ENCODE assay signal across 27 mouse cellular contexts in the genomic region with DNA sequence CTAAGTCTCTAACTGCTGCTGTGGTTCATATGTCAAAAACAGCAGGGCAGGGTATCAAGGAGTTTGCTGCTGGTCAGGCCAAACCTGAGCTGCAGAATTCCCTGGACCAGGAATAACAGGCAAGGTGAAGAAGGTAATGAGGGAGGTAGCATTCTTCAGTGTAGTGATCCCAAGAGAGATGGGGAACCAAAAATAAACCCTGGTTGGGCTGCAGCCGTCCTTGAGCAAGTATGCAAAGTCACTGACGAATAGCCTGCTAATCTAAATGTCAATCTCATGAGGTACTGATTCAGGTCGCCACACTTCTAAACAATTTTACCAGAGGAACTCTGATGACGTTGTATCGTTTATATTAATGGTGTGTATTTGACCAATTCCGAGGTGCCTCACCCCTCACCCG.
DNase-seq lines count a peak whose midpoint lies in the region; ATAC-seq and TF ChIP-seq lines count a peak whose summit lies in the region.
"Had no signal": no experiment of that assay in that cellular context is flagged by ENCODE, and none has a peak within 500 bp of the region (broad histone marks: within the 10 kb centered on the region; RNA-seq: fewer than 3 reads in every experiment).

No protein-coding gene starts in this region.

- H3K9ac ChIP-seq in kidney, embryonic 16.5 days (replicated peaks; ENCODE audit: low read length), result no peak overlapping the region
- no peak overlapping the region for H3K9ac ChIP-seq in kidney, postnatal 0 days (ENCODE audit: low read depth, low read length)
- H3K9ac ChIP-seq: embryonic facial prominence, embryonic 13.5 days; forebrain, embryonic 13.5 days; heart, embryonic 13.5 days; hindbrain, embryonic 14.5 days had no signal

- DNase-seq in kidney, adult 18-20 months, result peak; percentile 30
- peak; percentile 56 for DNase-seq in kidney, adult 9 months
- DNase-seq in kidney, postnatal 0 days (ENCODE audit: low spot score), result no peak
- peak; percentile 22 to 48 for DNase-seq in kidney, postnatal 36 days
- DNase-seq: adrenal gland, adult 2 months; adrenal gland, postnatal 14 days; cerebellum, adult 11 months; cerebellum, adult 2 months; cerebellum, adult 9-11 months; cerebellum, postnatal 36 days; embryo, embryonic 11 days; gastrocnemius, adult 2 months; gastrocnemius, postnatal 14 days; heart, adult 18-20 months; heart, postnatal 14 days; heart, postnatal 4 days had no signal

- H3K36me3 ChIP-seq in kidney, embryonic 16.5 days (ENCODE audit: insufficient read depth, low read length), result no peaks in the 10 kb centered on the region
- H3K36me3 ChIP-seq in kidney, postnatal 0 days (ENCODE audit: insufficient read depth, low read length), result no peaks in the 10 kb centered on the region
- H3K36me3 ChIP-seq: embryonic facial prominence, embryonic 13.5 days; forebrain, embryonic 10.5 days; heart, embryonic 13.5 days had no signal

- H3K4me3 ChIP-seq in kidney, embryonic 16.5 days (ENCODE audit: low read length), result no peak overlapping the region
- no peak overlapping the region for H3K4me3 ChIP-seq in kidney, postnatal 0 days (replicated peaks; ENCODE audit: low read depth, low read length)
- H3K4me3 ChIP-seq: embryonic facial prominence, embryonic 10.5 days; embryonic facial prominence, embryonic 13.5 days; forebrain, embryonic 10.5 days; forebrain, embryonic 13.5 days; gastrocnemius, adult 2 months; heart, embryonic 13.5 days had no signal

- TF ChIP-seq CTCF in kidney, postnatal 0 days (IDR thresholded peaks at IDR 0.05; ENCODE audit: low read depth), result no peak

- H3K27ac ChIP-seq in kidney, embryonic 16.5 days (ENCODE audit: low read length), result no peak overlapping the region
- 0 out of 2 replicates have a peak overlapping the region, but pooled peaks have one; percentile 1 for H3K27ac ChIP-seq in kidney, postnatal 0 days
- H3K27ac ChIP-seq: embryonic facial prominence, embryonic 10.5 days; embryonic facial prominence, embryonic 13.5 days; forebrain, embryonic 10.5 days; forebrain, embryonic 13.5 days; gastrocnemius, adult 2 months; heart, embryonic 13.5 days; hindbrain, embryonic 14.5 days; hindbrain, postnatal 0 days had no signal

- 61% methylated on average over 7 of the region's 7 CpGs for WGBS in kidney, embryonic 16.5 days
- 65% methylated on average over 7 of the region's 7 CpGs for WGBS in kidney, postnatal 0 days

- H3K27me3 ChIP-seq in kidney, embryonic 16.5 days (ENCODE audit: insufficient read depth, low read length), result no peaks in the 10 kb centered on the region
- H3K27me3 ChIP-seq in kidney, postnatal 0 days (ENCODE audit: insufficient read depth, low read length), result no peaks in the 10 kb centered on the region
- H3K27me3 ChIP-seq: embryonic facial prominence, embryonic 13.5 days; forebrain, embryonic 13.5 days; heart, embryonic 13.5 days had no signal

- H3K4me2 ChIP-seq in kidney, embryonic 16.5 days (replicated peaks; ENCODE audit: low read depth, low read length), result no peak overlapping the region
- H3K4me2 ChIP-seq in kidney, postnatal 0 days (ENCODE audit: low read length), result no peak overlapping the region
- H3K4me2 ChIP-seq: embryonic facial prominence, embryonic 13.5 days; forebrain, embryonic 13.5 days; heart, embryonic 13.5 days; hindbrain, embryonic 14.5 days had no signal

- H3K4me1 ChIP-seq in kidney, embryonic 16.5 days (ENCODE audit: insufficient read depth, low read length), result no peaks in the 10 kb centered on the region
- H3K4me1 ChIP-seq in kidney, postnatal 0 days (replicated peaks; ENCODE audit: insufficient read depth, low read length), result no peaks in the 10 kb centered on the region
- H3K4me1 ChIP-seq: embryonic facial prominence, embryonic 13.5 days had no signal

- H3K9me3 ChIP-seq in kidney, embryonic 16.5 days (ENCODE audit: low read length), result no peaks in the 10 kb centered on the region
- no peaks in the 10 kb centered on the region for H3K9me3 ChIP-seq in kidney, postnatal 0 days (replicated peaks; ENCODE audit: low read length)
- H3K9me3 ChIP-seq: embryonic facial prominence, embryonic 10.5 days; embryonic facial prominence, embryonic 13.5 days; forebrain, embryonic 10.5 days; forebrain, embryonic 13.5 days; heart, embryonic 13.5 days had no signal

- no peak for ATAC-seq in kidney, embryonic 16.5 days (ENCODE audit: low FRiP score, low TSS enrichment)
- ATAC-seq in kidney, postnatal 0 days (replicated peaks; ENCODE audit: low FRiP score, low read depth), result 0 out of 2 replicates have a peak, but pooled peaks have one; percentile 21
- no peak for ATAC-seq in erythroblast, adult 5-6 weeks (replicated peaks; ENCODE audit: low FRiP score, poor library complexity, severe bottlenecking)
- ATAC-seq: CD4-positive, CD25-positive, alpha-beta regulatory T cell, adult 4 months; forebrain, embryonic 13.5 days; forebrain, embryonic 16.5 days; hindbrain, postnatal 0 days had no signal
